Comparison of ENCODE assay signal across 1 mouse cellular context in genomic region chr5:134989166-134989565, GRCm38 (mm10).
TF ChIP-seq lines count a peak whose summit lies in the region.

No protein-coding gene starts in this region.

TF ChIP-seq in CH12.LX, 34 proteins besides CTCF, POLR2A, EP300 and RAD21:
- no peak for TF ChIP-seq MAX (IDR thresholded peaks at IDR 0.05; ENCODE audit: low read length)
- TF ChIP-seq IRF4 (IDR thresholded peaks at IDR 0.05; ENCODE audit: low read depth, low read length): peak; percentile 80
- TF ChIP-seq JUND (conservative IDR thresholded peaks at IDR 0.05; ENCODE audit: low read depth, low read length): peak; percentile 41; the same call in 1 of the 2 replicates
- no peak for TF ChIP-seq GABPA (IDR thresholded peaks at IDR 0.05; ENCODE audit: insufficient replicate concordance, low read depth, low read length)
- TF ChIP-seq BHLHE40 (IDR thresholded peaks at IDR 0.05; ENCODE audit: low read depth, low read length): 0 out of 2 replicates have a peak, but pooled peaks have one; percentile 22
- no peak for TF ChIP-seq ZMIZ1 (IDR thresholded peaks at IDR 0.05; ENCODE audit: low read depth, low read length)
- TF ChIP-seq JUN (IDR thresholded peaks at IDR 0.05; ENCODE audit: insufficient read depth, low read depth, low read length): 0 out of 2 replicates have a peak, but pooled peaks have one; percentile 20
